Mouse (Mus musculus) heart, embryonic 11.5 days (tissue): ENCODE measurements around the gene Grid1. TPM values are rescaled to one million over a fixed set of nuclear protein-coding genes. Genes with fewer than 3 reads are reported as not detected.
A peak's percentile ranks its signal among the peaks of the same experiment; 100 is the strongest.

Experiments
- ATAC-seq: fragments of 200-750 bp; cut with Nextera tagmentation; replicated peaks from 2 replicates; pipeline ENCODE4 v1.8.0; 2017; ENCODE audit warnings: moderate library complexity; ENCODE audit not compliant: insufficient number of reproducible peaks, low FRiP score, low TSS enrichment
- H3K27ac ChIP-seq: fragments of 300-500 bp; sonication (generic); 2 replicates; pipeline ENCODE4 v1.5.1; 2014; ENCODE audit warnings: mild to moderate bottlenecking, low read depth, low read length
- H3K27me3 ChIP-seq: fragments of 300-500 bp; sonication (generic); 2 replicates; pipeline ENCODE4 v1.6.1; 2014; ENCODE audit warnings: mild to moderate bottlenecking, low read length, mixed read lengths; ENCODE audit not compliant: control insufficient read depth, insufficient read depth
- H3K36me3 ChIP-seq: fragments of 300-500 bp; sonication (generic); 2 replicates; pipeline ENCODE4 v1.6.1; 2014; ENCODE audit warnings: mild to moderate bottlenecking, low read length, moderate library complexity, mixed read lengths; ENCODE audit not compliant: control insufficient read depth, insufficient read depth
- H3K4me1 ChIP-seq: fragments of 300-500 bp; sonication (generic); 2 replicates; pipeline ENCODE4 v1.6.1; 2014; ENCODE audit warnings: low read length; ENCODE audit not compliant: control insufficient read depth, insufficient read depth
- H3K4me2 ChIP-seq: fragments of 300-500 bp; sonication (generic); 2 replicates; pipeline ENCODE4 v1.6.1; 2014; ENCODE audit warnings: mild to moderate bottlenecking, moderate library complexity
- H3K4me3 ChIP-seq: fragments of 300-500 bp; sonication (generic); 2 replicates; pipeline ENCODE4 v1.5.1; 2014; ENCODE audit warnings: low read depth, low read length
- H3K9ac ChIP-seq: fragments of 300-500 bp; sonication (generic); 2 replicates; pipeline ENCODE4 v1.6.1; 2014; ENCODE audit warnings: mild to moderate bottlenecking, low read depth, low read length, moderate library complexity
- H3K9me3 ChIP-seq: fragments of 300-500 bp; sonication (generic); replicated peaks from 2 replicates; pipeline ENCODE4 v1.6.1; 2016; ENCODE audit warnings: low read length; ENCODE audit not compliant: control insufficient read depth
- WGBS: fragments of 180-500 bp; shearing (Covaris S2); extraction: QIAGEN DNeasy Blood & Tissue Kit; methylation state at CpG from one replicate; pipeline ENCODE4 v1.1.7; 2014; ENCODE audit not compliant: insufficient replicate concordance; 5-methylcytosine and 5-hydroxymethylcytosine counted together
- polyA plus RNA-seq: library from polyadenylated mRNA; unstranded; fragments of >200 nt; fragmentation: Nextera tagmentation; extraction: Ambion mirVana; gene quantifications from 2 replicates; pipeline ENCODE4 v1.2.1, GENCODE M21; 2014

The Grid1 gene
- polyA plus RNA-seq, 1 experiment from 2014 or later: 0.57 TPM

- Histone ChIP-seq H3K4me1 (no peaks in the 10 kb centered on the region), H3K27me3 (no peaks in the 10 kb centered on the region), H3K36me3 (no peaks in the 10 kb centered on the region), H3K9ac (no peak overlapping the region), H3K27ac (no peak overlapping the region), H3K4me2 (no peak overlapping the region), H3K4me3 (no peak overlapping the region), H3K9me3 (no peaks in the 10 kb centered on the region)
- no peak for ATAC-seq
- 88% methylated on average over 14 of the region's 14 CpGs for WGBS
These were observed 124.6 kb downstream of the Grid1 start for GRCm38 (mm10) chr14:34944390-34944979.

- 77% methylated on average over 17 of the region's 17 CpGs for WGBS
- H3K36me3 ChIP-seq: no peaks in the 10 kb centered on the region
- H3K4me1 ChIP-seq: no peaks in the 10 kb centered on the region
- H3K27ac ChIP-seq: no peak overlapping the region
- ATAC-seq: 0 out of 2 replicates have a peak, but pooled peaks have one; percentile 18
- H3K4me3 ChIP-seq: no peak overlapping the region
- no peaks in the 10 kb centered on the region for H3K9me3 ChIP-seq
- H3K9ac ChIP-seq: no peak overlapping the region
- H3K4me2 ChIP-seq: no peak overlapping the region
- H3K27me3 ChIP-seq: no peaks in the 10 kb centered on the region
These were observed 125.8 kb downstream of the Grid1 start for GRCm38 (mm10) chr14:34945471-34946313.

GRCm38 (mm10) chr14:34946314-34946583 is 126.3 kb downstream of the Grid1 start:
- no peak for ATAC-seq
- Histone ChIP-seq H3K36me3 (no peaks in the 10 kb centered on the region), H3K4me1 (no peaks in the 10 kb centered on the region), H3K27ac (no peak overlapping the region), H3K4me2 (no peak overlapping the region), H3K27me3 (no peaks in the 10 kb centered on the region), H3K9ac (no peak overlapping the region), H3K9me3 (no peaks in the 10 kb centered on the region), H3K4me3 (no peak overlapping the region)
- WGBS: 84% methylated on average over 2 of the region's 2 CpGs

- Histone ChIP-seq H3K27ac (no peak overlapping the region), H3K4me1 (no peaks in the 10 kb centered on the region), H3K9ac (no peak overlapping the region), H3K4me2 (no peak overlapping the region), H3K36me3 (no peaks in the 10 kb centered on the region), H3K4me3 (no peak overlapping the region), H3K9me3 (no peaks in the 10 kb centered on the region), H3K27me3 (no peaks in the 10 kb centered on the region)
- WGBS: 64% methylated on average over 6 of the region's 6 CpGs
- ATAC-seq: no peak
These were observed 128.3 kb downstream of the Grid1 start for GRCm38 (mm10) chr14:34948249-34948648.

- H3K4me2 ChIP-seq: no peak overlapping the region
- ATAC-seq: no peak
- 47% methylated on average over 3 of the region's 3 CpGs for WGBS
- no peaks in the 10 kb centered on the region for H3K4me1 ChIP-seq
- H3K27me3 ChIP-seq: no peaks in the 10 kb centered on the region
- no peak overlapping the region for H3K9ac ChIP-seq
- H3K36me3 ChIP-seq: no peaks in the 10 kb centered on the region
- no peaks in the 10 kb centered on the region for H3K9me3 ChIP-seq
- no peak overlapping the region for H3K4me3 ChIP-seq
- H3K27ac ChIP-seq: no peak overlapping the region
These were observed 132.4 kb downstream of the Grid1 start for GRCm38 (mm10) chr14:34952311-34952710.

- Histone ChIP-seq H3K4me2 (no peak overlapping the region), H3K4me3 (no peak overlapping the region), H3K4me1 (no peaks in the 10 kb centered on the region), H3K27me3 (no peaks in the 10 kb centered on the region), H3K36me3 (no peaks in the 10 kb centered on the region), H3K9me3 (no peaks in the 10 kb centered on the region), H3K27ac (no peak overlapping the region), H3K9ac (no peak overlapping the region)
- 84% methylated on average over 9 of the region's 9 CpGs for WGBS
- ATAC-seq: no peak
These were observed 133.7 kb downstream of the Grid1 start for GRCm38 (mm10) chr14:34953566-34953965.

GRCm38 (mm10) chr14:34955689-34956088 is 135.8 kb downstream of the Grid1 start:
- Histone ChIP-seq H3K36me3 (no peaks in the 10 kb centered on the region), H3K9me3 (no peaks in the 10 kb centered on the region), H3K27me3 (no peaks in the 10 kb centered on the region), H3K4me1 (no peaks in the 10 kb centered on the region), H3K27ac (no peak overlapping the region), H3K4me2 (no peak overlapping the region), H3K4me3 (no peak overlapping the region), H3K9ac (no peak overlapping the region)
- no peak for ATAC-seq
- 81% methylated on average over 1 of the region's 1 CpGs for WGBS

GRCm38 (mm10) chr14:34960227-34960626 is 140.3 kb downstream of the Grid1 start:
- Histone ChIP-seq H3K9ac (no peak overlapping the region), H3K9me3 (no peaks in the 10 kb centered on the region), H3K4me3 (no peak overlapping the region), H3K27me3 (no peaks in the 10 kb centered on the region), H3K27ac (no peak overlapping the region), H3K4me1 (no peaks in the 10 kb centered on the region), H3K4me2 (no peak overlapping the region), H3K36me3 (no peaks in the 10 kb centered on the region)
- 73% methylated on average over 6 of the region's 6 CpGs for WGBS
- ATAC-seq: no peak
